Mouse (Mus musculus): Measurements from ENCODE around the gene Best3.

GRCm38 (mm10) chr10:116949111-116950008 is 36.8 kb upstream of the Best3 start:
- TF ChIP-seq CTCF (IDR thresholded peaks at IDR 0.05; ENCODE audit: borderline replicate concordance, insufficient read depth, low read length) (no peak), POLR2A (IDR thresholded peaks at IDR 0.05; ENCODE audit: low read depth, low read length) (no peak)
